Mouse (Mus musculus): ENCODE data around the gene Tead2. TPM values are rescaled to one million over a fixed set of nuclear protein-coding genes. Genes with fewer than 3 reads are reported as not detected.

Gene Tead2
- polyA plus RNA-seq, 1 experiment: 4.7 TPM

DNA sequence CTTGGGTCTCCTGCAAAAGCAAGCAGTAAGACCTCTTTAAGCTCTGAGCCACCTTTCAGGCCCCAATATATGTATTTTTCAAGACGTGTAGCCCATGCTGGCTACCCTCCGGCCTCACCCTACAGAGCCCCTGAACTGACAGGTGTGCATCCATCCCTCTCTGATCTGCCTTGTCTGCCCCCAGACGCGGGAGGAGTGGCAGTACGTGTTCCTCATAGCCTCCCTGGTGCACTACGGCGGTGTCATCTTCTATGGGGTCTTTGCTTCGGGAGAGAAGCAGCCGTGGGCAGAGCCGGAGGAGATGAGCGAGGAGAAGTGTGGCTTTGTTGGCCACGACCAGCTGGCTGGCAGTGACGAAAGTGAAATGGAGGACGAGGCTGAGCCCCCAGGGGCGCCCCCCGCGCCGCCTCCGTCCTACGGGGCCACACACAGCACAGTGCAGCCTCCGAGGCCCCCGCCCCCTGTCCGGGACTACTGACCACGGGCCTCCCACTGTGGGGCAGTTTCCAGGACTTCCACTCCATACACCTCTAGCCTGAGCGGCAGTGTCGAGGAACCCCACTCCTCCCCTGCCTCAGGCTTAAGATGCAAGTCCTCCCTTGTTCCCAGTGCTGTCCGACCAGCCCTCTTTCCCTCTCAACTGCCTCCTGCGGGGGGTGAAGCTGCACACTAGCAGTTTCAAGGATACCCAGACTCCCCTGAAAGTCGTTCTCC lies 40.8 kb upstream of the Tead2 start:
- no peak overlapping the region for H3K4me3 ChIP-seq (replicated peaks; ENCODE audit: insufficient read depth, low read depth, low read length)
- no peaks in the 10 kb centered on the region; the same call in 1 of the 2 replicates for H3K27me3 ChIP-seq (ENCODE audit: control insufficient read depth, insufficient read depth, low read length)
- DNase-seq: peak in 1 of 2 experiments; percentile 50
- WGBS: 19% methylated on average over 29 of the region's 29 CpGs
- TF ChIP-seq POLR2A (IDR thresholded peaks at IDR 0.05; ENCODE audit: borderline replicate concordance, insufficient read depth, low read length) (no peak), CTCF (IDR thresholded peaks at IDR 0.05; ENCODE audit: borderline replicate concordance, insufficient read depth, low read depth, low read length) (no peak)
- H3K4me1 ChIP-seq (ENCODE audit: control insufficient read depth, insufficient read depth, low read length): peaks cover 20% of the 10 kb centered on the region
- H3K27ac ChIP-seq (ENCODE audit: insufficient read depth, low read length): no peak overlapping the region

DNA sequence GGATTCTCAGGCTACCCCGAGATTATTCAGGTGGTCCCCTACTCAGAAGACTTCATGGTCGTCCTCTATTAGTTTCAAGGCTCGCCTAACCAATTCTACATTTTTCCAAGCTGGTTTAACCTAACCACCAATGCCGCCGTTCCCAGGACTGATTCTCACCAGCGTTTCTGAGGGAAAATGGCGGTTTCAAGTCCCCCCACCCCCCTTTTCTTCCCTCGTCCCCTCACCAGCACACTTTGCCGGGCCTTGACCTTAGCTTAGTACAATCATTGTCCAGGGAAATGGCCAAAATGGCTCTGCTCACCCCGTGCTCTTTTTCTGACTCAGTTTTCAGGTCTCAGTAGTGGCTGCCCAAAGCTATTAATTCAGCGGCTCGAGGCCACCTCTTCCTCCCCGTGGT lies 40.2 kb upstream of the Tead2 start:
- H3K27me3 ChIP-seq (ENCODE audit: control insufficient read depth, insufficient read depth, low read length): no peaks in the 10 kb centered on the region; the same call in 1 of the 2 replicates
- H3K4me1 ChIP-seq (ENCODE audit: control insufficient read depth, insufficient read depth, low read length): peaks cover 14% of the 10 kb centered on the region
- 21% methylated on average over 13 of the region's 13 CpGs for WGBS
- no peak for TF ChIP-seq CTCF (IDR thresholded peaks at IDR 0.05; ENCODE audit: borderline replicate concordance, insufficient read depth, low read depth, low read length)
- no peak for TF ChIP-seq POLR2A (IDR thresholded peaks at IDR 0.05; ENCODE audit: borderline replicate concordance, insufficient read depth, low read length)
- DNase-seq: no peak
- H3K27ac ChIP-seq (ENCODE audit: insufficient read depth, low read length): no peak overlapping the region
- no peak overlapping the region for H3K4me3 ChIP-seq (replicated peaks; ENCODE audit: insufficient read depth, low read depth, low read length)

DNA sequence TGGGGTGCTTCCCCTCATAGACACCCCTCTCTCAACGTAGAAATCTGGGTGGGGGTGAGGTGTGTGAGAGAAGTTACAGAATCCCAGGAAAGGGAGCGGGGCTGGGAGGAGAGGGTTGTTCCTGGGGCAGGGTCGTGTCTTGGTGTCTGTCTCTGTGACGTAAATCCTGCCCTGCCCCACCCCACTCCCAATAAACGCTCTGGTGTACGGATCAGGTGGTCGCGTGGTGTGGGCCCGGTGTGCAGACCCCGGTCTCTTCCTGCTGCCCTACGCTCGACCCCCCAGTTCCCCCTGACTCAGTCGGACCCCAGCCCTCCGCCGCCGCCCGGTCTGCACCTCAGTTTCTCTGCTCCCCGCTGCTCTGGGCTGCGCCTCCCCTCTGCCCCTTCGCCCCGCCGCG lies 39.6 kb upstream of the Tead2 start:
- no peak overlapping the region for H3K27ac ChIP-seq (ENCODE audit: insufficient read depth, low read length)
- 4% methylated on average over 23 of the region's 23 CpGs for WGBS
- DNase-seq: no peak
- peaks cover 12% of the 10 kb centered on the region for H3K4me1 ChIP-seq (ENCODE audit: control insufficient read depth, insufficient read depth, low read length)
- no peak overlapping the region for H3K4me3 ChIP-seq (replicated peaks; ENCODE audit: insufficient read depth, low read depth, low read length)
- TF ChIP-seq CTCF (IDR thresholded peaks at IDR 0.05; ENCODE audit: borderline replicate concordance, insufficient read depth, low read depth, low read length) (no peak), POLR2A (IDR thresholded peaks at IDR 0.05; ENCODE audit: borderline replicate concordance, insufficient read depth, low read length) (peak; percentile 32; the same call in 1 of the 2 replicates)
- no peaks in the 10 kb centered on the region; the same call in 1 of the 2 replicates for H3K27me3 ChIP-seq (ENCODE audit: control insufficient read depth, insufficient read depth, low read length)

DNA sequence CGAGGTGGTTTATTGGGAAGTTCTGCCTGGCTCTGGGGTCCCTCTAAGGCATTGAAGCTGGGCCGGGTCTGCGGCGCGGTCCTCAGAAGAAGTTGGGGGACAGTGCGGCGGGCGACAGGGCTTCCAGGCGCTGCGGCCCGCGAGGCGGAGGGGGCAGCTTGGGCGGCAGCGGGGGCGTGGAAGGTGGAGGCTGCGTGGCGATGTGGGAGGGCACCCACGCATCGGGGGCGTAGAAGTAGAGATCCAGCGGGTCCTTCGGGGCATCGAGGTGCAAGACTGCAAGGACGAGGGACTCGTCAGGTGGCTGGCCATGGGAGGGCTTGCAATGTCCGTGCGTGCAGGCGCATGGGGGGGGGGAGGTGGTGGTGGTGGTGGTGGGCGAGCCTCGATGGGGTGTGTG lies 39.2 kb upstream of the Tead2 start:
- DNase-seq: peak in 1 of 2 experiments; percentile 46
- Histone ChIP-seq H3K27me3 (ENCODE audit: control insufficient read depth, insufficient read depth, low read length) (no peaks in the 10 kb centered on the region; the same call in 1 of the 2 replicates), H3K4me3 (replicated peaks; ENCODE audit: insufficient read depth, low read depth, low read length) (no peak overlapping the region), H3K4me1 (ENCODE audit: control insufficient read depth, insufficient read depth, low read length) (peaks cover 12% of the 10 kb centered on the region), H3K27ac (ENCODE audit: insufficient read depth, low read length) (no peak overlapping the region)
- 3% methylated on average over 29 of the region's 31 CpGs for WGBS
- TF ChIP-seq POLR2A (IDR thresholded peaks at IDR 0.05; ENCODE audit: borderline replicate concordance, insufficient read depth, low read length): no peak; the same call in 1 of the 2 replicates
- no peak for TF ChIP-seq CTCF (IDR thresholded peaks at IDR 0.05; ENCODE audit: borderline replicate concordance, insufficient read depth, low read depth, low read length)

DNA sequence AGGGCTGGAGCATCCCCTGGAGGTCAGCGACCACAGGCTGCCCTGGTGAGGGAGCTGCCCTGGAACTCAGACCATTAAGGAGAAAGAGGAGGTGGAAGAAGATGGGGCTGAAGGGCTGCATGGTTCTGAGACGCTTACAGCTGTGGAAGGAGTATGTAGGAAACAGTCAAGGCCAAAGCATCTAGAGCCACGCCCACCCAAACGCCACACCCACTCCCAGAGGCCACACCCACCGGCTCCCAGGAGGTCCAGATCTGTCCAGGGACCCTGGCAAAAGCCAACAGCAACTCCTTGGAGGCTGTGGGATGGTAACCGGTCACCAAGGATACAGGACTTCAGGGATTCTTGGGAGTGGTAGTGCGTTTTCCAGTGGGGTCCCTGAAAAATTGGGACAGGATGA lies 37.0 kb upstream of the Tead2 start:
- no peak for TF ChIP-seq POLR2A (IDR thresholded peaks at IDR 0.05; ENCODE audit: borderline replicate concordance, insufficient read depth, low read length)
- TF ChIP-seq CTCF (IDR thresholded peaks at IDR 0.05; ENCODE audit: borderline replicate concordance, insufficient read depth, low read depth, low read length): no peak
- DNase-seq: no peak
- 32% methylated on average over 7 of the region's 7 CpGs for WGBS
- H3K27me3 ChIP-seq (ENCODE audit: control insufficient read depth, insufficient read depth, low read length): no peaks in the 10 kb centered on the region; the same call in 1 of the 2 replicates
- H3K27ac ChIP-seq (ENCODE audit: insufficient read depth, low read length): no peak overlapping the region
- H3K4me1 ChIP-seq (ENCODE audit: control insufficient read depth, insufficient read depth, low read length): peaks cover 14% of the 10 kb centered on the region
- no peak overlapping the region for H3K4me3 ChIP-seq (replicated peaks; ENCODE audit: insufficient read depth, low read depth, low read length)

DNA sequence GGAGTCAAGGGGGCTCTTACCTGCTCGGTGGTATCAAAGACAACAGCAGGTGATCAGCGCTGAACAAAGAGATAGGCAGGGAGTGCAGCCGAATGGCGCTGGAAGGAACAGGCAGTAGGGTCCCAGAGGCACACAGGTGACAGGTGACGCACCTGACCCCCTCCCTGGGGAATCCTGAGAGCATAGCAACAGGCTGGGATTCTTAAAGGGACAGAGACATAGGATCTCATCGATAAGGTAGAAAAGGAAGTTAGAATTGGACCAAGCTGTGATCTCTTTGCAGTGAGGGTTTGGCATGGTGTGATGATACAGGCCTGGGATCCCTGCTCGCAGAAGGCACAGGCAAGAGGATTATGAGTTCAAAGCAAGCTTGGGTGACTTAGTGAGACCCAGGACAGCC lies 36.1 kb upstream of the Tead2 start, which contains the start of gene Gfy:
Gene Gfy (minus strand): TSS at position 101 of the 400 bp plus-strand sequence.
- no peak for TF ChIP-seq CTCF (IDR thresholded peaks at IDR 0.05; ENCODE audit: borderline replicate concordance, insufficient read depth, low read depth, low read length)
- no peak for TF ChIP-seq POLR2A (IDR thresholded peaks at IDR 0.05; ENCODE audit: borderline replicate concordance, insufficient read depth, low read length)
- Histone ChIP-seq H3K27ac (ENCODE audit: insufficient read depth, low read length) (no peak within 1 kb of the TSS), H3K4me3 (replicated peaks; ENCODE audit: insufficient read depth, low read depth, low read length) (no peak within 1 kb of the TSS), H3K27me3 (ENCODE audit: control insufficient read depth, insufficient read depth, low read length) (no peaks in the 10 kb centered on the region; the same call in 1 of the 2 replicates), H3K4me1 (ENCODE audit: control insufficient read depth, insufficient read depth, low read length) (peaks cover 14% of the 10 kb centered on the region)
- WGBS: 41% methylated on average over 7 of the region's 7 CpGs
- DNase-seq: no peak

DNA sequence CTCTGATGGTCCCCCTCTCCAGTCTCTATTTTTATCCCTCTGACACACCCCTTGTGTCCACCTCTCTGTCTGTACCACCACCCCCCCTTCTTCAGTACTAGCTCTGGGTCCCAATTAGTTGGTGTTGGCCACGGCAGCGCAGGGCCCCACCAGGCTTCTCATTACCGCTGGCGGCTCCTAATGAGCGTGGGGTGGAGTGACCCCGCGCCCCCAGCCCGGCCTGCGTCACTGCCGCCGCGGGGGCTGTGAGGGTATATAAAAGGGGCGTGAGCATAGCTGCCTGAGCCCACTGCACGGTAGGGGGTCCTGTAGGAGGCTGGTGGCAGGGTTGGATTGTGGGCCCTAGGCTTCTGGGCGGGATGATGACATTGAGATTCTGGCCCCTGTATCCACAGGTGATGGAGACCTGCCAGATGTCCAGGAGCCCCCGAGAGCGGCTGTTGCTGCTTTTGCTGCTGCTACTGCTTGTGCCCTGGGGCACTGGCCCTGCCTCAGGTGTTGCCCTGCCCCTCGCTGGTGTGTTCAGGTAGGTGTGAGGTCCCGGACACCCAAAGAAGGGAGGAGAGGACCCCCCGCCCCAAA lies 34.6 kb upstream of the Tead2 start, which contains the start of gene Pth2:
Gene Pth2 (plus strand): TSS at position 100 of the 582 bp plus-strand sequence.
- H3K27ac ChIP-seq (ENCODE audit: insufficient read depth, low read length): no peak within 1 kb of the TSS
- no peak within 1 kb of the TSS for H3K4me3 ChIP-seq (replicated peaks; ENCODE audit: insufficient read depth, low read depth, low read length)
- peaks cover 11% of the 10 kb centered on the region for H3K4me1 ChIP-seq (ENCODE audit: control insufficient read depth, insufficient read depth, low read length)
- no peak for TF ChIP-seq CTCF (IDR thresholded peaks at IDR 0.05; ENCODE audit: borderline replicate concordance, insufficient read depth, low read depth, low read length)
- TF ChIP-seq POLR2A (IDR thresholded peaks at IDR 0.05; ENCODE audit: borderline replicate concordance, insufficient read depth, low read length): no peak
- WGBS: 18% methylated on average over 20 of the region's 20 CpGs
- no peaks in the 10 kb centered on the region for H3K27me3 ChIP-seq (ENCODE audit: control insufficient read depth, insufficient read depth, low read length)
- DNase-seq: no peak
